Mouse (Mus musculus): Measurements from ENCODE around the gene Bcl10. TPM values are rescaled to one million over a fixed set of nuclear protein-coding genes. Genes with fewer than 3 reads are reported as not detected.

The Bcl10 gene
- polyA plus RNA-seq, 1 experiment from 2014 or later = 59.5 TPM

DNA sequence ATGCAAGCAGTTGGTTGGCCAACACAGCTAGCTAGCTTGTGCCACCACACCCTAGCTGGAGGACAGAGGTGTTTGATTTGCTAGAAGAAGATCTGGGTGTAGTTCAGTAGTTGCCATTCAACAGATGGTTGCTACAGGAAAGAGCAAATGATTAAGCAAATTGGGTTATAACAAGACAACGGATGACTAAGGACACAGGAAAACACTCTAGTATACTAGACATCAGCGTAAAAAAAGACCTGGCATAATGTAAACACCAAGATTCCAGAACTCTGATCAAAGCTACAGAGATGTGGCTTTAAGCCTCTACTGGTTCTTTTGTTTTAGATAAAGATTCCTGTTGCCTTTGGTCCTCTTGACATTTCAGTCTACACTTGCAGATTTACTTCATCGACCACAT is 367 bp downstream of the Bcl10 start:
- H3K27me3 ChIP-seq (ENCODE audit: control insufficient read depth, insufficient read depth, low read length) = no peaks in the 10 kb centered on the region
- ATAC-seq (replicated peaks; ENCODE audit: insufficient number of reproducible peaks, low FRiP score, low TSS enrichment, low read depth) = no peak
- H3K9ac ChIP-seq (replicated peaks; ENCODE audit: low read length) = no peak overlapping the region
- no peak overlapping the region for H3K4me2 ChIP-seq (ENCODE audit: low read depth, low read length)
- no peaks in the 10 kb centered on the region for H3K9me3 ChIP-seq (replicated peaks; ENCODE audit: control insufficient read depth, low read length)
- WGBS = 72% methylated on average over 3 of the region's 3 CpGs
- no peaks in the 10 kb centered on the region for H3K36me3 ChIP-seq (replicated peaks; ENCODE audit: control insufficient read depth, insufficient read depth, low read depth, low read length)
- no peak for DNase-seq (ENCODE audit: low spot score)
- no peak overlapping the region for H3K4me3 ChIP-seq (ENCODE audit: low read depth, low read length)
- H3K27ac ChIP-seq (replicated peaks; ENCODE audit: low read depth, low read length) = no peak overlapping the region
- no peaks in the 10 kb centered on the region for H3K4me1 ChIP-seq (ENCODE audit: control insufficient read depth, insufficient read depth, low read length)

DNA sequence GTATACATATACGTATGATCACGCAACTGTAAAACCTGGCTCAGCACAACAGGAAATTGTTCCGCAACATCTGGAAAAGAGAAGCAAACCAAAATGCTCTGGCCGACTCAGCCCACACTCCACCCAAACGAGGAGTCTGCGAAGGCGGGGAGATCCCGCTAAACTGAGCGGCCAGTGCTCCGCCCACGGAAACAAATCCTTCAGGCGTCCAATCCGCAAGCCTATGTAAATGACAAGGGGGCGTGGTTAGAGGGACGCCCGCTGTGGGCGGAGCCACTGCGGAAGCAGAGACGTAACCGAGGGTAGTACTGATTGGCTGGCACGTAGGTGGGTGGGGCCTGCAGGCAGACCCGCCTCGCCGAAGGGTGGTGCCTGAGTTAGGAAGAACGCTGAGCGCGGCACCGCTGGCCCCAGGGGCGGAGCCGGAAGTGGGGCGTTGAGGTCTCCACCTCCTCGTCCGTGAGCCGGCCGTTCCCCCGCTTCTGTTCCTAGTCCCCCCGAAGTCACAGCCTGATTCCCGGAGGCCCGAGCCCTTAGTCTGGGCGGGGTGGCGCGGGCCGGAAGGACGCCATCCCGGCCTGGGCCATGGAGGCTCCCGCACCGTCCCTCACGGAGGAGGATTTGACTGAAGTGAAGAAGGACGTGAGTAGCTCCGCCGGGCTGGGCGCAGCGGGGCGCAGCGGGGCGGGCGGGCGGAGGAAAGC is 1.4 kb downstream of the Bcl10 start:
- H3K36me3 ChIP-seq (replicated peaks; ENCODE audit: control insufficient read depth, insufficient read depth, low read depth, low read length) = no peaks in the 10 kb centered on the region
- H3K4me3 ChIP-seq (ENCODE audit: low read depth, low read length) = peak overlapping the region; percentile 89
- ATAC-seq (replicated peaks; ENCODE audit: insufficient number of reproducible peaks, low FRiP score, low TSS enrichment, low read depth) (peak; percentile 99), DNase-seq (ENCODE audit: low spot score) (peak; percentile 100)
- peak overlapping the region; percentile 89 for H3K27ac ChIP-seq (replicated peaks; ENCODE audit: low read depth, low read length)
- whole genome bisulfite sequencing = under 1% methylated on average over 58 of the region's 58 CpGs
- no peaks in the 10 kb centered on the region for H3K9me3 ChIP-seq (replicated peaks; ENCODE audit: control insufficient read depth, low read length)
- no peaks in the 10 kb centered on the region for H3K4me1 ChIP-seq (ENCODE audit: control insufficient read depth, insufficient read depth, low read length)
- H3K27me3 ChIP-seq (ENCODE audit: control insufficient read depth, insufficient read depth, low read length) = no peaks in the 10 kb centered on the region
- peak overlapping the region; percentile 88 for H3K9ac ChIP-seq (replicated peaks; ENCODE audit: low read length)
- peak overlapping the region; percentile 65 for H3K4me2 ChIP-seq (ENCODE audit: low read depth, low read length)

DNA sequence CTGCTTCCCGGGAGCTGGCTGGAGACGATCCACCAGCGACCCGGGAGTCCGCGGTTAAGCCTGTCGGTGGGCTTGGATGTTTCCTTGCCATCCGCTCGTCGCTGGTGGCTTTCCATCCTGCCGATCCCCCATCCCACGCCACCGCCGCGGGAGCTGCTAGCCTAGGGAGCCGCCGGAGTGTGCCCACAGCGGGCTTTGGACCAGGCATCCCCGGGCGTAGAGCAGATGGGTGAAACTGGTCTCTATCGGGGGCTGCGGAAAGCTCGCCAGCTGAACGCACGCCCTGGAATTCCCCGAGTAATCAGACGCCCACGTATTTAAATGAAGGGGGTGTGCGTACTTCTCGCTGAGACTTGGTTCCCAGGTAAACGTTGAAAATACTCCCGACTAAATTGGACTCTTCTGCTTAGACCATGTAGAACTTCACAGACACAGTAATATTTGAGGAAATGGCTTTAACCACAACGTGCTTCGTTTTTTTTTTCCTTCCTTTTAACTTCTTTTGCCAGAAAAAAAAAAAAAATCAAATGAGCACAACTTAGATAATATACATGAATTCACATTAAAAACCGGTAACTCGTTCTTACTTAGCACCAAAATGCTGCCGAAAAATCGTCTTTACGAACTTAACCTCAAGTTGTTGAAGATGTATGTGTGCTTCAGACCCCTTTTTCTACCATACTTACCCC is 2.2 kb downstream of the Bcl10 start:
- no peaks in the 10 kb centered on the region for H3K4me1 ChIP-seq (ENCODE audit: control insufficient read depth, insufficient read depth, low read length)
- peak; percentile 16; the same call in 1 of the 2 replicates for ATAC-seq (replicated peaks; ENCODE audit: insufficient number of reproducible peaks, low FRiP score, low TSS enrichment, low read depth)

DNA sequence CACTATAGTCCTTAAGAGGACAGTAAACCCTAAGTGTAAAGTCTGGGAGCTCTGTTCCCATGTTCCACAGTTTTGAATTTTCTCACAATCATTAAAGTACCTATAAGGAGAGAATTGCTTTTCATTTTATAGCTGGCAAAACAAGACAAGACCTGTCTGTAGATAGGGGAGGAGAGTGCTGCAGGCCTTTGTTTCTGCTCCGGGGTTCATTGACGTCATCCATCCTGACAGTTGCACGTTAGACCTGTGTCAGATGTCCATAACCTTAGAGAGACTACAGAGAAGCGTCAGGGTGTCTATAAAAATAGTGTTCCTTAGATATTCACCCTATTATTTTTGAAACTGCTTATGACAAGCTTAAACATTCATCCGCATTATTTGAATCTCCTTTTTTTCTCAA is 2.9 kb downstream of the Bcl10 start:
- H3K4me2 ChIP-seq (ENCODE audit: low read depth, low read length) = no peak overlapping the region; the same call in 1 of the 2 replicates
- no peak for DNase-seq (ENCODE audit: low spot score)
- H3K27ac ChIP-seq (replicated peaks; ENCODE audit: low read depth, low read length) = no peak overlapping the region
- H3K36me3 ChIP-seq (replicated peaks; ENCODE audit: control insufficient read depth, insufficient read depth, low read depth, low read length) = no peaks in the 10 kb centered on the region
- no peak for ATAC-seq (replicated peaks; ENCODE audit: insufficient number of reproducible peaks, low FRiP score, low TSS enrichment, low read depth)
- H3K9me3 ChIP-seq (replicated peaks; ENCODE audit: control insufficient read depth, low read length) = no peaks in the 10 kb centered on the region
- H3K4me3 ChIP-seq (ENCODE audit: low read depth, low read length) = peak overlapping the region; percentile 89; the same call in 1 of the 2 replicates
- no peak overlapping the region for H3K9ac ChIP-seq (replicated peaks; ENCODE audit: low read length)
- no peaks in the 10 kb centered on the region for H3K4me1 ChIP-seq (ENCODE audit: control insufficient read depth, insufficient read depth, low read length)
- no peaks in the 10 kb centered on the region for H3K27me3 ChIP-seq (ENCODE audit: control insufficient read depth, insufficient read depth, low read length)
- 73% methylated on average over 5 of the region's 5 CpGs for WGBS

More for the DNA sequence above, 2.2 kb downstream of the Bcl10 start:
- WGBS = 4% methylated on average over 39 of the region's 39 CpGs
- H3K27me3 ChIP-seq (ENCODE audit: control insufficient read depth, insufficient read depth, low read length) = no peaks in the 10 kb centered on the region
- DNase-seq (ENCODE audit: low spot score) = peak; percentile 60
- no peaks in the 10 kb centered on the region for H3K9me3 ChIP-seq (replicated peaks; ENCODE audit: control insufficient read depth, low read length)
- H3K4me3 ChIP-seq (ENCODE audit: low read depth, low read length) = peak overlapping the region; percentile 89
- H3K36me3 ChIP-seq (replicated peaks; ENCODE audit: control insufficient read depth, insufficient read depth, low read depth, low read length) = no peaks in the 10 kb centered on the region
- peak overlapping the region; percentile 65 for H3K4me2 ChIP-seq (ENCODE audit: low read depth, low read length)
- peak overlapping the region; percentile 88 for H3K9ac ChIP-seq (replicated peaks; ENCODE audit: low read length)
- H3K27ac ChIP-seq (replicated peaks; ENCODE audit: low read depth, low read length) = peak overlapping the region; percentile 89

DNA sequence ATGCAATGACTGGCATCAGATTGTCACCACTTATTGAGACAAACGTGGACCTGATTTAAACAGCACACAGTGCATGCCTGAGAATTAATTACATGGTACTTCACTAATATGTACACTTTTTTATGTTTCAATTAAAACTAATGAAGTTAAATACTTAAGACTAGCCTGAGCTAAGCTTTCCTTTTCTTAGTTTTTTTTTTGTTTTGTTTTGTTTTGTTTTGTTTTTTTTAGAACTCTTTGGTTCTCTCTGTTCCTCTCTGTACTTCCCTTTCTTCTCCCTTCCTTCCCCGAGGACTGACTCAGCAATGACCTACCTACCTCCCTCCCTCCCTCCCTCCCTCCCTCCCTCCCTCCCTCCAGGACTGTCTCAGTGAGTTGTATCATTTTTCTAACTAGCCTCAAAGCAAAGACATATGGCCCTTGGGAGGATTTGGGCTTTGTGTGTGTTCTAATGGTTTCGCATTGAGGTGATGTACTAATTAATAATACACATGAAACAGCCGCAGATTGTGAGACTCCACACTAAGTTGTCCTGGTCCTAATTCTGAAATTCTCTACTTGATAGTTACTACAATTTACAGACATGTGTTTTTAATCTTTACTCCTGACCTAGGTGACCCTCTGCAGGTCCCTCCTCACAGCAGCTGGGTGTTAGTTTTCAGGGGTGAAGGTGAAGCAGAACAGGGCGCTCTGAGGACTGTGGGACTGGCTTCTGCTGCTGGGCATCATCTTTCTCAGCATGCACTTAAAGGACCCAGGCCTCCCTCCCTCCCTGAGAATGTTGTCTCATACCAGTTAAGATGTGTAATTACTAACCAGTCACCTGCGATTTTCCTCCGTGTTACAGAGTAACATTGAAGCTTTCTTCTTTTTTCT is 7.2 kb downstream of the Bcl10 start:
- Histone ChIP-seq H3K27ac (replicated peaks; ENCODE audit: low read depth, low read length) (no peak overlapping the region), H3K9ac (replicated peaks; ENCODE audit: low read length) (no peak overlapping the region), H3K27me3 (ENCODE audit: control insufficient read depth, insufficient read depth, low read length) (no peaks in the 10 kb centered on the region), H3K4me3 (ENCODE audit: low read depth, low read length) (no peak overlapping the region), H3K9me3 (replicated peaks; ENCODE audit: control insufficient read depth, low read length) (no peaks in the 10 kb centered on the region), H3K36me3 (replicated peaks; ENCODE audit: control insufficient read depth, insufficient read depth, low read depth, low read length) (no peaks in the 10 kb centered on the region), H3K4me2 (ENCODE audit: low read depth, low read length) (no peak overlapping the region), H3K4me1 (ENCODE audit: control insufficient read depth, insufficient read depth, low read length) (no peaks in the 10 kb centered on the region)
- WGBS = 38% methylated on average over 7 of the region's 7 CpGs
- ATAC-seq (replicated peaks; ENCODE audit: insufficient number of reproducible peaks, low FRiP score, low TSS enrichment, low read depth) = no peak
- peak; percentile 55 for DNase-seq (ENCODE audit: low spot score)

DNA sequence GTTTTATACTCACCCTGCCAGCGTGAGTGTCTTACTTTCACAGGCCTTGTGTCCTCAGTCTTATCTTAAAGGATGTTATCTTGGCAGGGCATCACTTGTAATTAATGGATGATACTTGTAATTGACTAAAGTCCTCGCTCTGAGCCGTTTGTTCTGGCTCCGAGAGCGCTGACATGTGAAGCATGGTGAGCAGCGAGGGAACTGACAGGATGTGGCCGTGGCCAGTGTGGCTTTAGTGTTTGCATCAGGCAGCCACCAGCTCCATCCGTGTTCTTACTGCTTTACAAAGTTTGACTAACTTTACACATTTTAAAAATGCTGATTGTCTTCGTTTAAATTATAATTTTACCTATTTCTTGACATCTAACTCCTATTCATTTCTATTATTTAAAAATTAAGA is 11.2 kb downstream of the Bcl10 start:
- no peak overlapping the region for H3K4me3 ChIP-seq (ENCODE audit: low read depth, low read length)
- H3K36me3 ChIP-seq (replicated peaks; ENCODE audit: control insufficient read depth, insufficient read depth, low read depth, low read length) = no peaks in the 10 kb centered on the region
- no peaks in the 10 kb centered on the region for H3K9me3 ChIP-seq (replicated peaks; ENCODE audit: control insufficient read depth, low read length)
- no peaks in the 10 kb centered on the region for H3K4me1 ChIP-seq (ENCODE audit: control insufficient read depth, insufficient read depth, low read length)
- no peak for DNase-seq (ENCODE audit: low spot score)
- no peak overlapping the region for H3K9ac ChIP-seq (replicated peaks; ENCODE audit: low read length)
- H3K27me3 ChIP-seq (ENCODE audit: control insufficient read depth, insufficient read depth, low read length) = no peaks in the 10 kb centered on the region
- no peak overlapping the region for H3K27ac ChIP-seq (replicated peaks; ENCODE audit: low read depth, low read length)
- 91% methylated on average over 9 of the region's 9 CpGs for WGBS
- ATAC-seq (replicated peaks; ENCODE audit: insufficient number of reproducible peaks, low FRiP score, low TSS enrichment, low read depth) = no peak
- H3K4me2 ChIP-seq (ENCODE audit: low read depth, low read length) = no peak overlapping the region

DNA sequence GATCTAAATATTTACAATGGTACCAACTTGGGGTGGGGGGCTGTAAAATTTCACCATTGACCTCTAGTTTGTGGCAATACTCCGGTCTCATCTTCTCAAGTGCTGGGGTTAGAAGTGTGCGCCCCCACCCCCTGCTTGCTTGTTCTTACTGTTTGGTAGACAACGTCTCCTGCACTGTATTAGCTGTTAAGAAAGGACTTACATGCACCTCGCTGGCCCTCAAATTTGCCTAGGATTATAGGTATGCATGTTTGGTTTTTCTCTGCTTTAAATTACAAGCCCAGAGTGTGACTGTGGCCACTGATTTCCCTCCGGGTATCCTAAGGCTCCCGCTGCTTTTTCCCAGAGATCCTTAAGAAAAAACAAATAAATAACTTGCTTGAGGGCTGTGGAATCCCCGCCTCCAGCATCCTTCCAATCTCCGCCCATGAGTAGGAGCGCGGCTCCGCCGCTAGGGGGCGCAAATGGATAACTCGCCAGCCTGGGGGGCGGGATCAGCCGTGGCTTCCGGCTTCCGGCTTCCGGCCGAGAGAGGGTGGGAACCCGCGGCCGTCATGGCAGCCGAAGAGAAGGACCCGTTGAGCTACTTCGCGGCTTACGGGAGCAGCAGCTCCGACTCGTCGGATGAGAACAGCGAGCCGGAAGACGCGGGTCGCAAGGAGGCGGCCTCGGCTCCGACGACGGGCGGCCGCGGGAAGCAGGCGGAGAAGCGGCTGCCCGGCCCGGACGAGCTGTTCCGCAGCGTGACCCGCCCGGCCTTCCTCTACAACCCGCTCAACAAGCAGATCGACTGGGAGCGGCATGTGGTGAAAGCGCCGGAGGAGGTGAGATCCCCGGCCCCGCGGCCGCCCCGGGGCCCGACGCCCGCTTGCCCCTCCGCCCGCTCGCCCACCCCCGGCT is 15.2 kb downstream of the Bcl10 start, which contains the start of gene 2410004B18Rik:
2410004B18Rik (plus strand) TSS at position 510 of the 900 bp plus-strand sequence.
- Histone ChIP-seq H3K9ac (replicated peaks; ENCODE audit: low read length) (peak within 1 kb of the TSS; percentile 87), H3K27ac (replicated peaks; ENCODE audit: low read depth, low read length) (peak within 1 kb of the TSS; percentile 43; the same call in 1 of the 2 replicates)
- peak; percentile 86 for ATAC-seq (replicated peaks; ENCODE audit: insufficient number of reproducible peaks, low FRiP score, low TSS enrichment, low read depth)

More for the DNA sequence above, 15.2 kb downstream of the Bcl10 start, which contains the start of gene 2410004B18Rik:
- no peaks in the 10 kb centered on the region for H3K27me3 ChIP-seq (ENCODE audit: control insufficient read depth, insufficient read depth, low read length)
- DNase-seq (ENCODE audit: low spot score) = peak; percentile 96
- H3K4me2 ChIP-seq (ENCODE audit: low read depth, low read length) = peak within 1 kb of the TSS; percentile 69
- H3K4me1 ChIP-seq (ENCODE audit: control insufficient read depth, insufficient read depth, low read length) = no peaks in the 10 kb centered on the region
- no peaks in the 10 kb centered on the region for H3K9me3 ChIP-seq (replicated peaks; ENCODE audit: control insufficient read depth, low read length)
- H3K36me3 ChIP-seq (replicated peaks; ENCODE audit: control insufficient read depth, insufficient read depth, low read depth, low read length) = no peaks in the 10 kb centered on the region; the same call in 1 of the 2 replicates
- peak within 1 kb of the TSS; percentile 99 for H3K4me3 ChIP-seq (ENCODE audit: low read depth, low read length)
- 2% methylated on average over 61 of the region's 70 CpGs for WGBS

Data from embryonic facial prominence, embryonic 11.5 days (tissue).